Mouse (Mus musculus) hindbrain, embryonic 13.5 days (tissue): ENCODE measurements at regions not wholly inside any gene's neighbourhood (a gene's known extent, or its start where the extent isn't known, plus 50 kb on each side); places are given as distances from the start of the nearest gene placed in this dataset.

Experiments
- ATAC-seq: fragments of 200-750 bp; cut with Nextera tagmentation; 2 replicates; pipeline ENCODE4 v1.8.0; 2017; ENCODE audit warnings: moderate TSS enrichment; ENCODE audit not compliant: low FRiP score
- H3K27ac ChIP-seq: fragments of 300-500 bp; sonication (generic); 2 replicates; pipeline ENCODE4 v1.5.1; 2015; ENCODE audit warnings: inconsistent platforms, mild to moderate bottlenecking, moderate library complexity
- H3K27me3 ChIP-seq: fragments of 300-500 bp; sonication (generic); 2 replicates; pipeline ENCODE4 v1.6.1; 2015; ENCODE audit warnings: mild to moderate bottlenecking, inconsistent platforms
- H3K36me3 ChIP-seq: fragments of 300-500 bp; sonication (generic); 2 replicates; pipeline ENCODE4 v1.6.1; 2015; ENCODE audit warnings: mild to moderate bottlenecking, inconsistent platforms
- H3K4me1 ChIP-seq: fragments of 300-500 bp; sonication (generic); replicated peaks from 2 replicates; pipeline ENCODE4 v1.6.1; 2015; ENCODE audit warnings: inconsistent platforms
- H3K4me2 ChIP-seq: fragments of 300-500 bp; sonication (generic); 2 replicates; pipeline ENCODE4 v1.6.1; 2015; ENCODE audit warnings: inconsistent platforms, mild to moderate bottlenecking, moderate library complexity
- H3K4me3 ChIP-seq: fragments of 300-500 bp; sonication (generic); 2 replicates; pipeline ENCODE4 v1.5.1; 2015; ENCODE audit warnings: mild to moderate bottlenecking, inconsistent platforms
- H3K9ac ChIP-seq: fragments of 300-500 bp; sonication (generic); 2 replicates; pipeline ENCODE4 v1.6.1; 2015; ENCODE audit warnings: mild to moderate bottlenecking, inconsistent platforms
- H3K9me3 ChIP-seq: fragments of 300-500 bp; sonication (generic); 2 replicates; pipeline ENCODE4 v1.6.1; 2016; ENCODE audit warnings: inconsistent platforms
- WGBS: fragments of 180-500 bp; shearing (Covaris S2); methylation state at CpG from one replicate; pipeline ENCODE4 v1.1.7; 2015; 5-methylcytosine and 5-hydroxymethylcytosine counted together

- Histone ChIP-seq H3K9me3 (no peaks in the 10 kb centered on the region), H3K4me1 (peaks cover 18% of the 10 kb centered on the region)
- 75% methylated on average over 16 of the region's 16 CpGs for WGBS
These were observed 446.3 kb upstream of the Jarid2 start for GRCm38 (mm10) chr13:44282731-44283571.

GRCm38 (mm10) chr13:44285881-44286280, 443.4 kb upstream of the Jarid2 start:
- 0 out of 2 replicates have a peak, but pooled peaks cover 7% of the 10 kb centered on the region for H3K9me3 ChIP-seq
- H3K4me3 ChIP-seq, result no peak overlapping the region
- H3K4me1 ChIP-seq, result peaks cover 13% of the 10 kb centered on the region
- 97% methylated on average over 1 of the region's 1 CpGs for WGBS
- H3K4me2 ChIP-seq, result no peak overlapping the region
- no peak overlapping the region for H3K27ac ChIP-seq
- ATAC-seq, result no peak
- H3K9ac ChIP-seq, result no peak overlapping the region
- no peaks in the 10 kb centered on the region for H3K27me3 ChIP-seq
- no peaks in the 10 kb centered on the region for H3K36me3 ChIP-seq

More at GRCm38 (mm10) chr13:44282731-44283571, 446.3 kb upstream of the Jarid2 start:
- Histone ChIP-seq H3K27ac (no peak overlapping the region), H3K4me2 (no peak overlapping the region), H3K36me3 (no peaks in the 10 kb centered on the region), H3K27me3 (no peaks in the 10 kb centered on the region), H3K4me3 (no peak overlapping the region), H3K9ac (no peak overlapping the region)
- no peak for ATAC-seq

- Histone ChIP-seq H3K9ac (no peak overlapping the region), H3K36me3 (no peaks in the 10 kb centered on the region), H3K4me3 (no peak overlapping the region), H3K9me3 (0 out of 2 replicates have a peak, but pooled peaks cover 7% of the 10 kb centered on the region), H3K4me2 (no peak overlapping the region), H3K27ac (no peak overlapping the region), H3K4me1 (no peaks in the 10 kb centered on the region), H3K27me3 (0 out of 2 replicates have a peak, but pooled peaks cover 1% of the 10 kb centered on the region)
- 97% methylated on average over 2 of the region's 2 CpGs for WGBS
- no peak for ATAC-seq
These were observed 439.1 kb upstream of the Jarid2 start for GRCm38 (mm10) chr13:44290199-44290598.

GRCm38 (mm10) chr13:44292476-44293056, 436.7 kb upstream of the Jarid2 start:
- WGBS, result 75% methylated on average over 6 of the region's 6 CpGs
- Histone ChIP-seq H3K9ac (no peak overlapping the region), H3K4me2 (no peak overlapping the region)

GRCm38 (mm10) chr13:44293736-44294416, 435.4 kb upstream of the Jarid2 start:
- Histone ChIP-seq H3K4me1 (no peaks in the 10 kb centered on the region), H3K27ac (no peak overlapping the region), H3K9ac (no peak overlapping the region), H3K4me3 (no peak overlapping the region), H3K4me2 (no peak overlapping the region), H3K27me3 (0 out of 2 replicates have a peak, but pooled peaks cover 3% of the 10 kb centered on the region), H3K9me3 (0 out of 2 replicates have a peak, but pooled peaks cover 7% of the 10 kb centered on the region), H3K36me3 (no peaks in the 10 kb centered on the region)
- 80% methylated on average over 15 of the region's 15 CpGs for WGBS
- ATAC-seq, result no peak

More at GRCm38 (mm10) chr13:44292476-44293056, 436.7 kb upstream of the Jarid2 start:
- Histone ChIP-seq H3K27ac (no peak overlapping the region), H3K9me3 (0 out of 2 replicates have a peak, but pooled peaks cover 7% of the 10 kb centered on the region), H3K4me1 (no peaks in the 10 kb centered on the region), H3K4me3 (no peak overlapping the region), H3K27me3 (0 out of 2 replicates have a peak, but pooled peaks cover 3% of the 10 kb centered on the region), H3K36me3 (no peaks in the 10 kb centered on the region)
- ATAC-seq, result no peak

GRCm38 (mm10) chr13:44295621-44296020, 433.7 kb upstream of the Jarid2 start:
- no peaks in the 10 kb centered on the region for H3K36me3 ChIP-seq
- H3K4me3 ChIP-seq, result no peak overlapping the region
- H3K27me3 ChIP-seq, result 0 out of 2 replicates have a peak, but pooled peaks cover 3% of the 10 kb centered on the region
- WGBS, result 75% methylated on average over 10 of the region's 10 CpGs
- ATAC-seq, result no peak
- no peaks in the 10 kb centered on the region for H3K4me1 ChIP-seq
- H3K9me3 ChIP-seq, result 0 out of 2 replicates have a peak, but pooled peaks cover 3% of the 10 kb centered on the region
- H3K9ac ChIP-seq, result no peak overlapping the region
- no peak overlapping the region for H3K27ac ChIP-seq
- no peak overlapping the region for H3K4me2 ChIP-seq

- no peaks in the 10 kb centered on the region for H3K9me3 ChIP-seq
- no peak overlapping the region for H3K27ac ChIP-seq
- H3K27me3 ChIP-seq, result no peaks in the 10 kb centered on the region
- H3K4me1 ChIP-seq, result no peaks in the 10 kb centered on the region
- WGBS, result 91% methylated on average over 10 of the region's 10 CpGs
- no peak overlapping the region for H3K9ac ChIP-seq
- H3K4me3 ChIP-seq, result no peak overlapping the region
- H3K4me2 ChIP-seq, result no peak overlapping the region
- H3K36me3 ChIP-seq, result no peaks in the 10 kb centered on the region
- ATAC-seq, result no peak
These were observed 428.7 kb upstream of the Jarid2 start for GRCm38 (mm10) chr13:44300611-44301010.

- 93% methylated on average over 7 of the region's 7 CpGs for WGBS
- Histone ChIP-seq H3K36me3 (no peaks in the 10 kb centered on the region), H3K9me3 (no peaks in the 10 kb centered on the region), H3K4me2 (no peak overlapping the region), H3K4me1 (no peaks in the 10 kb centered on the region), H3K4me3 (no peak overlapping the region), H3K9ac (no peak overlapping the region), H3K27me3 (no peaks in the 10 kb centered on the region), H3K27ac (no peak overlapping the region)
- no peak for ATAC-seq
These were observed 428.1 kb upstream of the Jarid2 start for GRCm38 (mm10) chr13:44301215-44301614.

- no peak for ATAC-seq
- Histone ChIP-seq H3K4me2 (no peak overlapping the region), H3K4me3 (no peak overlapping the region), H3K4me1 (no peaks in the 10 kb centered on the region), H3K27me3 (no peaks in the 10 kb centered on the region), H3K9ac (no peak overlapping the region), H3K36me3 (no peaks in the 10 kb centered on the region), H3K9me3 (no peaks in the 10 kb centered on the region), H3K27ac (no peak overlapping the region)
- 85% methylated on average over 10 of the region's 10 CpGs for WGBS
These were observed 427.3 kb upstream of the Jarid2 start for GRCm38 (mm10) chr13:44301936-44302335.

- no peaks in the 10 kb centered on the region for H3K9me3 ChIP-seq
- H3K4me3 ChIP-seq, result no peak overlapping the region
- no peaks in the 10 kb centered on the region for H3K36me3 ChIP-seq
- H3K27ac ChIP-seq, result no peak overlapping the region
- no peaks in the 10 kb centered on the region for H3K27me3 ChIP-seq
- no peak for ATAC-seq
- no peaks in the 10 kb centered on the region for H3K4me1 ChIP-seq
- H3K4me2 ChIP-seq, result no peak overlapping the region
- WGBS, result 78% methylated on average over 9 of the region's 9 CpGs
- H3K9ac ChIP-seq, result no peak overlapping the region
These were observed 423.9 kb upstream of the Jarid2 start for GRCm38 (mm10) chr13:44305134-44305991.

GRCm38 (mm10) chr13:44306275-44307050, 422.8 kb upstream of the Jarid2 start:
- H3K4me3 ChIP-seq, result no peak overlapping the region
- no peaks in the 10 kb centered on the region for H3K9me3 ChIP-seq
- H3K9ac ChIP-seq, result no peak overlapping the region
- no peak for ATAC-seq
- H3K36me3 ChIP-seq, result no peaks in the 10 kb centered on the region
- H3K4me2 ChIP-seq, result no peak overlapping the region
- H3K27ac ChIP-seq, result no peak overlapping the region
- no peaks in the 10 kb centered on the region for H3K4me1 ChIP-seq
- WGBS, result 84% methylated on average over 15 of the region's 15 CpGs
- H3K27me3 ChIP-seq, result no peaks in the 10 kb centered on the region
